Mouse (Mus musculus) stomach, postnatal 0 days (tissue): ENCODE data around the gene Polr2l.

ENCODE experiments used
- CTCF ChIP-seq: IDR thresholded peaks from 2 replicates; pipeline ENCODE4 v1.5.1; 2016; ENCODE audit warnings: antibody characterized with exemption, low read depth, mild to moderate bottlenecking, moderate library complexity
- EP300 ChIP-seq: optimal IDR thresholded peaks from 2 replicates; pipeline ENCODE3; 2016; ENCODE audit warnings: antibody characterized with exemption

DNA sequence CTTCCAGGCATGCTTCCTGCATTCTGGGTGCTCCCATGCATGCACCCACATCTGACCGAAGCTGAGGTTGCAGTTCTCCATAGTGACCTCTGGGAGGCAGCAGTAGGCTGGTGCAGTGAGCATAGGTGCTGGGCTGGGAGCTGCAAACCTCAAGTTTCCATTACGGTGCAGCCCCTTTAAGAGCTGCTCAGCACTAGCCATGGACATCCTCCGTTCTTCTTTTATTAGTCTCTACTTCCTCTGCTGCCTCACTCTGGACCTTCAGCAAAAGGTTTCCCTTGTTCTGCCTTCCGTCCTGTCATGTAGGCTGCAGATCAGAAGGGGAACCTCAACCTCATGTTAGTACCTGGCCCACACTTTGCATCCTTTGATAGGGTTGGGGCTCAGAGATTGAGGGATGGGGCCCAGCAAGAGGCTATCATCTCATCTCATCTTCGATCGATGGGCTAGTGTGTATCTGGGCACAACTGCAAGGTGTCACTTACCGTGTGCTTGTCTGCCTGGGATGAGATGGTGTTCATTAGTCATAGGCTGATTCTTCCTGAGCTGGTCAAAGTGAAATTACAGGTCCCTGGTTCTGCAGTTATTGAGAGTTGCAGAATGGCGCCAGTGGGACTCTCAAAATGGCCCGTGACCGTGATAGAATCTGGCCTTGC is 6.0 kb upstream of the Polr2l start:
- peak; percentile 95 for TF ChIP-seq CTCF
- TF ChIP-seq EP300 = no peak
